Mouse (Mus musculus) brain, embryonic 14.5 days (tissue): Measurements from ENCODE around the gene Fahd1.

Source experiments
- CTCF ChIP-seq: fragments of 200-500 bp; IDR thresholded peaks from 2 replicates; pipeline ENCODE4 v1.5.1; 2012; ENCODE audit warnings: inconsistent platforms, mild to moderate bottlenecking, moderate library complexity, borderline replicate concordance; ENCODE audit not compliant: insufficient read depth, insufficient read length; ENCODE audit errors: extremely low read depth
- POLR2A ChIP-seq: fragments of 200-500 bp; IDR thresholded peaks from 2 replicates; pipeline ENCODE4 v1.6.1; 2012; ENCODE audit warnings: mild to moderate bottlenecking, inconsistent platforms, borderline replicate concordance; ENCODE audit not compliant: poor library complexity, insufficient read depth, insufficient read length, severe bottlenecking; ENCODE audit errors: extremely low read depth

GRCm38 (mm10) chr17:24873695-24874404 is 23.7 kb upstream of the Fahd1 start:
- TF ChIP-seq POLR2A (no peak), CTCF (no peak)
